Mouse (Mus musculus) cerebellum, adult 2 months (tissue): Measurements from ENCODE around the gene Gm17268.

Experiments used
- CTCF ChIP-seq: fragments of 200-500 bp; IDR thresholded peaks from 2 replicates; pipeline ENCODE4 v1.5.1; 2011; ENCODE audit warnings: low read depth, mild to moderate bottlenecking, control low read depth, low read length, moderate library complexity, borderline replicate concordance; ENCODE audit not compliant: insufficient read depth
- POLR2A ChIP-seq: fragments of 200-500 bp; IDR thresholded peaks from 2 replicates; pipeline ENCODE4 v1.6.1; 2011; ENCODE audit warnings: low read length, control low read depth, borderline replicate concordance; ENCODE audit not compliant: insufficient read depth

- no peak for TF ChIP-seq CTCF
- no peak for TF ChIP-seq POLR2A
These were observed 23.9 kb upstream of the Gm17268 start for GRCm38 (mm10) chr11:82062226-82062625.
